Mouse (Mus musculus) B cell, adult (primary cell): Measurements from ENCODE around the gene Gm17019. TPM values are rescaled to one million over a fixed set of nuclear protein-coding genes. Genes with fewer than 3 reads are reported as not detected.

Source experiments
- total RNA-seq: library from RNA; stranded (reverse); gene quantifications from 4 replicates; pipeline ENCODE4 v1.2.4, GENCODE M21; 2023; ENCODE audit not compliant: inconsistent age

The Gm17019 gene
- total RNA-seq: not detected in 4 replicates

DNA sequence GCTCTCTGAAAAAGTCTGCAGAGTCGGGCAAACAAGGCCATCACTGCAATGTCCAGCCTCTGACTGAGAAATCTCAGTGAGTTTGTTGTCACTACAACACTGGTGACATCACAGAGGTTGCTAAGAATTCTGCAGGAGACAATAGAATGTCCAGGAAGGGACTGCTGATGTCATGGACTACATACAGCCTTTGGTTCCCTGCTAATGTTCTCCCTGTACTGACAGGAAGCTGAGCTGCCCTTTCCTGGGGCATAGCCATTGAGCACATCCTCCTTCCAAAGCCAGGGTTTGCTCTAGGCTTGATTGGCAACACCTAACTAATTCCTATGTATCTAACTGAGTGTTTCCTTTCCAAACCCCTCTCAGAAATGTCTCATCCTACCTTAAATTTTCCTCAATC is at the start of gene Gm17019:
TSS of gene Gm17019 (minus strand) at position 101 of the 400 bp plus-strand sequence.

Other genes with a start within 250 kb of the Gm17019 start
- not detected in 4 replicates for gene Gm9758, start 118.1 kb downstream of the Gm17019 start, total RNA-seq
- not detected in 4 replicates for gene Speer4e, start 94.6 kb downstream of the Gm17019 start, total RNA-seq
- not detected in 4 replicates for gene Gm10354, start 54.1 kb downstream of the Gm17019 start, total RNA-seq